Mouse (Mus musculus): ENCODE data around the gene Sim2. TPM values are rescaled to one million over a fixed set of nuclear protein-coding genes. Genes with fewer than 3 reads are reported as not detected.
A peak's percentile ranks its signal among the peaks of the same experiment; 100 is the strongest.

Sim2 gene
- not detected in 2 replicates for total RNA-seq (2017)

- ATAC-seq (replicated peaks in 1 of 2; ENCODE audit: insufficient read depth in 1 of 2, low FRiP score in 2 of 2, low TSS enrichment in 1 of 2, low read depth in 1 of 2, poor library complexity in 2 of 2, severe bottlenecking in 2 of 2), result no peak
Observed at GRCm38 (mm10) chr16:94084711-94085602, at the start of gene Sim2. Gene Sim2, plus strand, starts transcription at chr16:94084931.

GRCm38 (mm10) chr16:94037280-94037679 is 47.5 kb upstream of the Sim2 start:
- no peak for ATAC-seq (replicated peaks in 1 of 2; ENCODE audit: insufficient read depth in 1 of 2, low FRiP score in 2 of 2, low TSS enrichment in 1 of 2, low read depth in 1 of 2, poor library complexity in 2 of 2, severe bottlenecking in 2 of 2)

- ATAC-seq (replicated peaks in 1 of 2; ENCODE audit: insufficient read depth in 1 of 2, low FRiP score in 2 of 2, low TSS enrichment in 1 of 2, low read depth in 1 of 2, poor library complexity in 2 of 2, severe bottlenecking in 2 of 2), result peak; percentile 36 to 37; a peak in 1 of 4 replicates
Observed at GRCm38 (mm10) chr16:94038272-94038985, 46.3 kb upstream of the Sim2 start.

- no peak for ATAC-seq (replicated peaks in 1 of 2; ENCODE audit: insufficient read depth in 1 of 2, low FRiP score in 2 of 2, low TSS enrichment in 1 of 2, low read depth in 1 of 2, poor library complexity in 2 of 2, severe bottlenecking in 2 of 2)
Observed at GRCm38 (mm10) chr16:94038986-94039341, 45.8 kb upstream of the Sim2 start.

- no peak for ATAC-seq (replicated peaks in 1 of 2; ENCODE audit: insufficient read depth in 1 of 2, low FRiP score in 2 of 2, low TSS enrichment in 1 of 2, low read depth in 1 of 2, poor library complexity in 2 of 2, severe bottlenecking in 2 of 2)
Observed at GRCm38 (mm10) chr16:94040485-94040884, 44.2 kb upstream of the Sim2 start.

GRCm38 (mm10) chr16:94041065-94041712 is 43.5 kb upstream of the Sim2 start:
- no peak for ATAC-seq (replicated peaks in 1 of 2; ENCODE audit: insufficient read depth in 1 of 2, low FRiP score in 2 of 2, low TSS enrichment in 1 of 2, low read depth in 1 of 2, poor library complexity in 2 of 2, severe bottlenecking in 2 of 2)

- no peak for ATAC-seq (replicated peaks in 1 of 2; ENCODE audit: insufficient read depth in 1 of 2, low FRiP score in 2 of 2, low TSS enrichment in 1 of 2, low read depth in 1 of 2, poor library complexity in 2 of 2, severe bottlenecking in 2 of 2)
Observed at GRCm38 (mm10) chr16:94043797-94044196, 40.9 kb upstream of the Sim2 start.

- ATAC-seq (replicated peaks in 1 of 2; ENCODE audit: insufficient read depth in 1 of 2, low FRiP score in 2 of 2, low TSS enrichment in 1 of 2, low read depth in 1 of 2, poor library complexity in 2 of 2, severe bottlenecking in 2 of 2), result no peak
Observed at GRCm38 (mm10) chr16:94044996-94045395, 39.7 kb upstream of the Sim2 start.

GRCm38 (mm10) chr16:94050368-94050767 is 34.4 kb upstream of the Sim2 start:
- ATAC-seq (replicated peaks in 1 of 2; ENCODE audit: insufficient read depth in 1 of 2, low FRiP score in 2 of 2, low TSS enrichment in 1 of 2, low read depth in 1 of 2, poor library complexity in 2 of 2, severe bottlenecking in 2 of 2), result no peak

- no peak for ATAC-seq (replicated peaks in 1 of 2; ENCODE audit: insufficient read depth in 1 of 2, low FRiP score in 2 of 2, low TSS enrichment in 1 of 2, low read depth in 1 of 2, poor library complexity in 2 of 2, severe bottlenecking in 2 of 2)
Observed at GRCm38 (mm10) chr16:94055176-94055575, 29.6 kb upstream of the Sim2 start.

- no peak for ATAC-seq (replicated peaks in 1 of 2; ENCODE audit: insufficient read depth in 1 of 2, low FRiP score in 2 of 2, low TSS enrichment in 1 of 2, low read depth in 1 of 2, poor library complexity in 2 of 2, severe bottlenecking in 2 of 2)
Observed at GRCm38 (mm10) chr16:94055576-94055975, 29.2 kb upstream of the Sim2 start.

- peak; percentile 14 to 17; a peak in 1 of 4 replicates for ATAC-seq (replicated peaks in 1 of 2; ENCODE audit: insufficient read depth in 1 of 2, low FRiP score in 2 of 2, low TSS enrichment in 1 of 2, low read depth in 1 of 2, poor library complexity in 2 of 2, severe bottlenecking in 2 of 2)
Observed at GRCm38 (mm10) chr16:94059820-94060219, 24.9 kb upstream of the Sim2 start.

- ATAC-seq (replicated peaks in 1 of 2; ENCODE audit: insufficient read depth in 1 of 2, low FRiP score in 2 of 2, low TSS enrichment in 1 of 2, low read depth in 1 of 2, poor library complexity in 2 of 2, severe bottlenecking in 2 of 2), result no peak
Observed at GRCm38 (mm10) chr16:94064211-94064610, 20.5 kb upstream of the Sim2 start.

- peak; percentile 52 to 71 for ATAC-seq (replicated peaks in 1 of 2; ENCODE audit: insufficient read depth in 1 of 2, low FRiP score in 2 of 2, low TSS enrichment in 1 of 2, low read depth in 1 of 2, poor library complexity in 2 of 2, severe bottlenecking in 2 of 2)
Observed at GRCm38 (mm10) chr16:94065728-94066674, 18.7 kb upstream of the Sim2 start.

- ATAC-seq (replicated peaks in 1 of 2; ENCODE audit: insufficient read depth in 1 of 2, low FRiP score in 2 of 2, low TSS enrichment in 1 of 2, low read depth in 1 of 2, poor library complexity in 2 of 2, severe bottlenecking in 2 of 2), result no peak
Observed at GRCm38 (mm10) chr16:94066771-94067170, 18.0 kb upstream of the Sim2 start.

- ATAC-seq (replicated peaks in 1 of 2; ENCODE audit: insufficient read depth in 1 of 2, low FRiP score in 2 of 2, low TSS enrichment in 1 of 2, low read depth in 1 of 2, poor library complexity in 2 of 2, severe bottlenecking in 2 of 2), result no peak
Observed at GRCm38 (mm10) chr16:94067280-94067679, 17.5 kb upstream of the Sim2 start.

- no peak; a peak in 1 of 4 replicates for ATAC-seq (replicated peaks in 1 of 2; ENCODE audit: insufficient read depth in 1 of 2, low FRiP score in 2 of 2, low TSS enrichment in 1 of 2, low read depth in 1 of 2, poor library complexity in 2 of 2, severe bottlenecking in 2 of 2)
Observed at GRCm38 (mm10) chr16:94069061-94069460, 15.7 kb upstream of the Sim2 start.
